Mouse (Mus musculus): ENCODE measurements around the gene Gm10251.
"Not testable (repeated sequence)": the region's sequence is repeated elsewhere in the genome, so short reads cannot be mapped to it uniquely, and the experiment has no call there.

The Gm10251 gene

GRCm38 (mm10) chr14:6684070-6684469 is at the start of gene Gm10251:
TSS of gene Gm10251 (minus strand) at chr14:6684170.
- DNase-seq (ENCODE audit: low spot score in 2 of 2) = not testable (repeated sequence)

GRCm38 (mm10) chr14:6720151-6720550 is 36.2 kb upstream of the Gm10251 start, which contains the start of gene Gm8050:
TSS of gene Gm8050 (minus strand) at chr14:6720251.
- not testable (repeated sequence) for DNase-seq (ENCODE audit: low spot score in 2 of 2)

GRCm38 (mm10) chr14:6622318-6622717 is 61.7 kb downstream of the Gm10251 start, which contains the start of gene Gm3460:
TSS of gene Gm3460 (minus strand) at chr14:6622418.
- DNase-seq (ENCODE audit: low spot score in 2 of 2) = not testable (repeated sequence)

- peak in 1 of 2 experiments; percentile 3 for DNase-seq (ENCODE audit: low spot score in 2 of 2)
Measured at GRCm38 (mm10) chr14:6606436-6606835, 77.5 kb downstream of the Gm10251 start.

GRCm38 (mm10) chr14:6605004-6605403 is 79.0 kb downstream of the Gm10251 start:
- peak in 1 of 2 experiments; percentile 1 for DNase-seq (ENCODE audit: low spot score in 2 of 2)

- peak in 1 of 2 experiments; percentile 1 for DNase-seq (ENCODE audit: low spot score in 2 of 2)
Measured at GRCm38 (mm10) chr14:6604551-6604950, 79.4 kb downstream of the Gm10251 start.

- DNase-seq (ENCODE audit: low spot score in 2 of 2) = not testable (repeated sequence)
Measured at GRCm38 (mm10) chr14:6590513-6590912, 93.5 kb downstream of the Gm10251 start, which contains the start of gene Gm3629. TSS of gene Gm3629 (minus strand) at chr14:6590613.

Measured in frontal cortex, postnatal 25 days (tissue).